Mouse (Mus musculus) stomach, postnatal 0 days (tissue): Measurements from ENCODE around the gene Add2. TPM values are rescaled to one million over a fixed set of nuclear protein-coding genes. Genes with fewer than 3 reads are reported as not detected.
A peak's percentile ranks its signal among the peaks of the same experiment; 100 is the strongest.

Source experiments
- ATAC-seq: fragments of 200-750 bp; cut with Nextera tagmentation; 2 replicates; pipeline ENCODE4 v1.8.0; 2017; ENCODE audit not compliant: low FRiP score, low TSS enrichment
- DNase-seq: peaks from one replicate; pipeline ENCODE4 v3.0.0-alpha.2; 2016; ENCODE audit warnings: low spot score
- H3K27ac ChIP-seq: fragments of 300-500 bp; sonication (generic); replicated peaks from 2 replicates; pipeline ENCODE4 v1.5.1; 2014; ENCODE audit warnings: mild to moderate bottlenecking, control low read depth
- H3K27me3 ChIP-seq: fragments of 300-500 bp; sonication (generic); 2 replicates; pipeline ENCODE4 v1.6.1; 2014; ENCODE audit warnings: low read length; ENCODE audit not compliant: control insufficient read depth, insufficient read depth
- H3K36me3 ChIP-seq: fragments of 300-500 bp; sonication (generic); 2 replicates; pipeline ENCODE4 v1.6.1; 2014; ENCODE audit warnings: low read length, mixed read lengths; ENCODE audit not compliant: control insufficient read depth, insufficient read depth
- H3K4me1 ChIP-seq: fragments of 300-500 bp; sonication (generic); replicated peaks from 2 replicates; pipeline ENCODE4 v1.6.1; 2014; ENCODE audit warnings: antibody characterized with exemption; ENCODE audit not compliant: control insufficient read depth, insufficient read depth
- H3K4me2 ChIP-seq: fragments of 300-500 bp; sonication (generic); replicated peaks from 2 replicates; pipeline ENCODE4 v1.6.1; 2014; ENCODE audit warnings: low read depth, mild to moderate bottlenecking, control low read depth, moderate library complexity
- H3K4me3 ChIP-seq: fragments of 300-500 bp; sonication (generic); 2 replicates; pipeline ENCODE4 v1.5.1; 2014; ENCODE audit warnings: low read depth, low read length, control low read depth
- H3K9ac ChIP-seq: fragments of 300-500 bp; sonication (generic); 2 replicates; pipeline ENCODE4 v1.6.1; 2014; ENCODE audit warnings: mild to moderate bottlenecking, low read length, control low read depth, mixed read lengths
- H3K9me3 ChIP-seq: fragments of 300-500 bp; sonication (generic); 2 replicates; pipeline ENCODE4 v1.6.1; 2016; ENCODE audit warnings: low read length; ENCODE audit not compliant: control insufficient read depth
- CTCF ChIP-seq: IDR thresholded peaks from 2 replicates; pipeline ENCODE4 v1.5.1; 2016; ENCODE audit warnings: antibody characterized with exemption, low read depth, mild to moderate bottlenecking, moderate library complexity
- EP300 ChIP-seq: optimal IDR thresholded peaks from 2 replicates; pipeline ENCODE3; 2016; ENCODE audit warnings: antibody characterized with exemption
- whole genome bisulfite sequencing: fragments of 180-500 bp; shearing (Covaris S2); extraction: QIAGEN DNeasy Blood & Tissue Kit; methylation state at CpG from one replicate; pipeline ENCODE4 v1.1.7; 2014; 5-methylcytosine and 5-hydroxymethylcytosine counted together
- polyA plus RNA-seq: library from polyadenylated mRNA; unstranded; fragments of >200 nt; fragmentation: Nextera tagmentation; extraction: Ambion mirVana; gene quantifications from 2 replicates; pipeline ENCODE4 v1.2.1, GENCODE M21; 2015

The Add2 gene
- polyA plus RNA-seq, 1 experiment from 2014 or later = 2.1 TPM

GRCm38 (mm10) chr6:86050586-86051268, 22.2 kb downstream of the Add2 start:
- Histone ChIP-seq H3K27me3 (no peaks in the 10 kb centered on the region), H3K9ac (no peak overlapping the region), H3K9me3 (no peaks in the 10 kb centered on the region), H3K4me1 (no peaks in the 10 kb centered on the region), H3K4me3 (no peak overlapping the region), H3K36me3 (no peaks in the 10 kb centered on the region), H3K4me2 (no peak overlapping the region), H3K27ac (no peak overlapping the region)
- DNase-seq (no peak), ATAC-seq (no peak)
- TF ChIP-seq CTCF (no peak), EP300 (no peak)
- WGBS = 48% methylated on average over 6 of the region's 6 CpGs

- ATAC-seq (no peak), DNase-seq (peak; percentile 31)
- Histone ChIP-seq H3K36me3 (no peaks in the 10 kb centered on the region), H3K4me2 (no peak overlapping the region), H3K9me3 (no peaks in the 10 kb centered on the region), H3K27me3 (no peaks in the 10 kb centered on the region), H3K4me3 (no peak overlapping the region), H3K9ac (no peak overlapping the region), H3K27ac (no peak overlapping the region), H3K4me1 (no peaks in the 10 kb centered on the region)
- TF ChIP-seq CTCF (no peak), EP300 (no peak)
- 30% methylated on average over 7 of the region's 7 CpGs for WGBS
These were observed 23.6 kb downstream of the Add2 start for GRCm38 (mm10) chr6:86052032-86052459.

GRCm38 (mm10) chr6:86052556-86052955, 24.1 kb downstream of the Add2 start:
- no peak for TF ChIP-seq CTCF
- no peak for TF ChIP-seq EP300
- DNase-seq (no peak), ATAC-seq (no peak)
- H3K4me1 ChIP-seq = no peaks in the 10 kb centered on the region
- no peak overlapping the region for H3K9ac ChIP-seq
- H3K4me2 ChIP-seq = no peak overlapping the region
- H3K36me3 ChIP-seq = no peaks in the 10 kb centered on the region
- WGBS = 40% methylated on average over 4 of the region's 4 CpGs
- H3K4me3 ChIP-seq = no peak overlapping the region
- no peak overlapping the region for H3K27ac ChIP-seq
- no peaks in the 10 kb centered on the region for H3K27me3 ChIP-seq
- no peaks in the 10 kb centered on the region for H3K9me3 ChIP-seq

GRCm38 (mm10) chr6:86053099-86053498, 24.6 kb downstream of the Add2 start:
- 49% methylated on average over 4 of the region's 4 CpGs for WGBS
- TF ChIP-seq CTCF = no peak
- TF ChIP-seq EP300 = no peak
- no peak for DNase-seq
- no peak overlapping the region for H3K9ac ChIP-seq
- no peak overlapping the region for H3K4me3 ChIP-seq
- H3K4me1 ChIP-seq = no peaks in the 10 kb centered on the region
- H3K4me2 ChIP-seq = no peak overlapping the region
- no peaks in the 10 kb centered on the region for H3K27me3 ChIP-seq
- H3K36me3 ChIP-seq = no peaks in the 10 kb centered on the region
- no peak for ATAC-seq
- H3K27ac ChIP-seq = no peak overlapping the region
- no peaks in the 10 kb centered on the region for H3K9me3 ChIP-seq

GRCm38 (mm10) chr6:86053594-86053993, 25.1 kb downstream of the Add2 start:
- H3K4me3 ChIP-seq = no peak overlapping the region
- no peaks in the 10 kb centered on the region for H3K27me3 ChIP-seq
- no peak overlapping the region for H3K4me2 ChIP-seq
- no peaks in the 10 kb centered on the region for H3K36me3 ChIP-seq
- no peaks in the 10 kb centered on the region for H3K4me1 ChIP-seq
- 48% methylated on average over 5 of the region's 5 CpGs for WGBS
- H3K9ac ChIP-seq = no peak overlapping the region
- TF ChIP-seq CTCF (no peak), EP300 (no peak)
- H3K27ac ChIP-seq = no peak overlapping the region
- ATAC-seq (no peak), DNase-seq (no peak)
- no peaks in the 10 kb centered on the region for H3K9me3 ChIP-seq

- 0% methylated on average over 1 of the region's 1 CpGs for WGBS
- ATAC-seq (no peak), DNase-seq (no peak)
- no peaks in the 10 kb centered on the region for H3K36me3 ChIP-seq
- H3K4me2 ChIP-seq = no peak overlapping the region
- H3K9me3 ChIP-seq = no peaks in the 10 kb centered on the region
- H3K27me3 ChIP-seq = no peaks in the 10 kb centered on the region
- TF ChIP-seq CTCF = no peak
- no peaks in the 10 kb centered on the region for H3K4me1 ChIP-seq
- no peak overlapping the region for H3K4me3 ChIP-seq
- no peak overlapping the region for H3K27ac ChIP-seq
- no peak overlapping the region for H3K9ac ChIP-seq
These were observed 30.0 kb downstream of the Add2 start for GRCm38 (mm10) chr6:86058475-86058874.
